Mouse (Mus musculus) CH12.LX (cell line): Measurements from ENCODE around the gene Dab1. TPM values are rescaled to one million over a fixed set of nuclear protein-coding genes. Genes with fewer than 3 reads are reported as not detected.

Experiments
- DNase-seq: peaks from one replicate; pipeline ENCODE4 v3.0.0-alpha.2; 2013; ENCODE audit errors: extremely low read depth
- H3K27ac ChIP-seq: 2 replicates; pipeline ENCODE4 v1.5.1; 2012; ENCODE audit warnings: low read depth, mild to moderate bottlenecking, control low read depth, moderate library complexity; ENCODE audit not compliant: insufficient read depth
- H3K27me3 ChIP-seq: replicated peaks from 2 replicates; pipeline ENCODE3; 2012; ENCODE audit warnings: inconsistent platforms
- H3K36me3 ChIP-seq, 2 experiments: replicated peaks in 1 of 2; 2 replicates each; pipeline versions ENCODE3 to v1.6.1; 2012; ENCODE audit warnings: inconsistent platforms in 1 of 2, low read length in 1 of 2, mild to moderate bottlenecking in 1 of 2, mixed read lengths in 1 of 2, moderate library complexity in 1 of 2; ENCODE audit not compliant: control insufficient read depth in 1 of 2, insufficient read depth in 1 of 2
- H3K4me1 ChIP-seq, 2 experiments: 2 replicates each; pipeline ENCODE4 v1.6.1; 2012; ENCODE audit warnings: inconsistent platforms in 1 of 2, moderate library complexity in 1 of 2; ENCODE audit not compliant: insufficient read depth in 2 of 2, control insufficient read depth in 1 of 2
- H3K4me2 ChIP-seq: 2 replicates; pipeline ENCODE4 v1.6.1; 2012; ENCODE audit warnings: low read depth, mild to moderate bottlenecking, control low read depth; ENCODE audit not compliant: poor library complexity, insufficient read depth, severe bottlenecking
- H3K4me3 ChIP-seq, 3 experiments: fragments of 150-350 bp in 1 of 3; sonication (generic) in 1 of 3; replicated peaks in 1 of 3; 2 replicates each; pipeline versions ENCODE3 to v1.5.1; 2011 to 2012; ENCODE audit warnings: low read depth in 2 of 3, low read length in 2 of 3, mild to moderate bottlenecking in 2 of 3, moderate library complexity in 2 of 3, control low read depth in 1 of 3, improper control_type of control experiment in 1 of 3, inconsistent platforms in 1 of 3, mixed read lengths in 1 of 3; ENCODE audit not compliant: poor library complexity in 1 of 3
- H3K79me2 ChIP-seq: replicated peaks from 2 replicates; pipeline ENCODE4 v1.6.1; 2012; ENCODE audit warnings: mild to moderate bottlenecking, moderate library complexity; ENCODE audit not compliant: control insufficient read depth, poor library complexity, insufficient read depth, severe bottlenecking; ENCODE audit errors: extremely low read depth
- H3K9ac ChIP-seq: 2 replicates; pipeline ENCODE4 v1.6.1; 2012; ENCODE audit warnings: low read depth, mild to moderate bottlenecking, control low read depth, moderate library complexity; ENCODE audit not compliant: insufficient read depth
- H3K9me3 ChIP-seq: replicated peaks from 2 replicates; pipeline ENCODE3; 2012; ENCODE audit warnings: low read length, inconsistent platforms, mixed read lengths
- BHLHE40 ChIP-seq: IDR thresholded peaks from 2 replicates; pipeline ENCODE4 v1.6.1; 2011; ENCODE audit warnings: mild to moderate bottlenecking, low read depth, low read length, improper control_type of control experiment
- CTCF ChIP-seq, 2 experiments: IDR thresholded peaks in 1 of 2; conservative IDR thresholded peaks in 1 of 2; 2 replicates each; pipeline ENCODE4 v1.5.1; 2011 to 2012; ENCODE audit warnings: low read depth in 2 of 2, low read length in 2 of 2, improper control_type of control experiment in 1 of 2, inconsistent platforms in 1 of 2, mild to moderate bottlenecking in 1 of 2, moderate library complexity in 1 of 2
- GABPA ChIP-seq: IDR thresholded peaks from 2 replicates; pipeline ENCODE4 v1.6.1; 2012; ENCODE audit warnings: low read depth, low read length, improper control_type of control experiment, inconsistent platforms; ENCODE audit not compliant: insufficient replicate concordance
- HCFC1 ChIP-seq: IDR thresholded peaks from 2 replicates; pipeline ENCODE4 v1.6.1; 2012; ENCODE audit warnings: low read depth, mild to moderate bottlenecking, inconsistent platforms, low read length, improper control_type of control experiment
- IRF4 ChIP-seq: IDR thresholded peaks from 2 replicates; pipeline ENCODE4 v1.6.1; 2014; ENCODE audit warnings: low read depth, mild to moderate bottlenecking, inconsistent platforms, low read length, improper control_type of control experiment
- JUN ChIP-seq: IDR thresholded peaks from 2 replicates; pipeline ENCODE4 v1.6.1; 2011; ENCODE audit warnings: low read depth, mild to moderate bottlenecking, low read length, improper control_type of control experiment, moderate library complexity; ENCODE audit not compliant: insufficient read depth
- MEF2A ChIP-seq: IDR thresholded peaks from 2 replicates; pipeline ENCODE4 v1.6.1; 2014; ENCODE audit warnings: low read depth, mild to moderate bottlenecking, inconsistent platforms, low read length, improper control_type of control experiment, borderline replicate concordance
- NELFE ChIP-seq: IDR thresholded peaks from 2 replicates; pipeline ENCODE4 v1.6.1; 2011; ENCODE audit warnings: low read depth, low read length, improper control_type of control experiment
- NRF1 ChIP-seq: IDR thresholded peaks from 2 replicates; pipeline ENCODE4 v1.6.1; 2014; ENCODE audit warnings: low read depth, mild to moderate bottlenecking, inconsistent platforms, low read length, improper control_type of control experiment, moderate library complexity
- POLR2A ChIP-seq: IDR thresholded peaks from 2 replicates; pipeline ENCODE4 v1.6.1; 2011; ENCODE audit warnings: low read depth, mild to moderate bottlenecking, improper control_type of control experiment, low read length
- POLR2AphosphoS2 ChIP-seq: IDR thresholded peaks from 2 replicates; pipeline ENCODE4 v1.6.1; 2011; ENCODE audit warnings: low read depth, low read length, improper control_type of control experiment
- RAD21 ChIP-seq: IDR thresholded peaks from 2 replicates; pipeline ENCODE4 v1.6.1; 2011; ENCODE audit warnings: low read depth, mild to moderate bottlenecking, low read length, improper control_type of control experiment, moderate library complexity
- RCOR1 ChIP-seq: conservative IDR thresholded peaks from 2 replicates; pipeline ENCODE4 v1.6.1; 2012; ENCODE audit warnings: low read depth, mild to moderate bottlenecking, inconsistent platforms, low read length, improper control_type of control experiment
- SIN3A ChIP-seq: IDR thresholded peaks from 2 replicates; pipeline ENCODE4 v1.6.1; 2012; ENCODE audit warnings: low read length, improper control_type of control experiment, inconsistent platforms
- SMC3 ChIP-seq: IDR thresholded peaks from 2 replicates; pipeline ENCODE4 v1.6.1; 2011; ENCODE audit warnings: low read depth, low read length, improper control_type of control experiment
- UBTF ChIP-seq: IDR thresholded peaks from 2 replicates; pipeline ENCODE4 v1.6.1; 2012; ENCODE audit warnings: low read depth, mild to moderate bottlenecking, inconsistent platforms, low read length, improper control_type of control experiment, moderate library complexity
- USF2 ChIP-seq: conservative IDR thresholded peaks from 2 replicates; pipeline ENCODE4 v1.6.1; 2011; ENCODE audit warnings: low read depth, low read length, improper control_type of control experiment
- ZKSCAN1 ChIP-seq: IDR thresholded peaks from 2 replicates; pipeline ENCODE4 v1.6.1; 2012; ENCODE audit warnings: low read depth, inconsistent platforms, low read length, improper control_type of control experiment, borderline replicate concordance
- ZMIZ1 ChIP-seq: IDR thresholded peaks from 2 replicates; pipeline ENCODE4 v1.6.1; 2012; ENCODE audit warnings: low read depth, mild to moderate bottlenecking, inconsistent platforms, low read length, improper control_type of control experiment
- dilution Hi-C: fragments of 300-500 bp; cut with MboI; formaldehyde crosslinking; loops from 2 replicates; pipeline ENCODE4 v1.14.3; 2020; ENCODE audit warnings: low sequenced_read_pairs; ENCODE audit not compliant: extremely low pct_unique_long_range_greater_than_20kb, extremely low pct_ligation_motif_present
- in situ Hi-C: fragments of 300-500 bp; cut with MboI; formaldehyde crosslinking; loops from 3 replicates; pipeline ENCODE4 v1.14.3; 2019; ENCODE audit warnings: low sequenced_read_pairs, low pct_ligation_motif_present, low pct_unique_long_range_greater_than_20kb, mixed read lengths
- polyA plus RNA-seq: library from polyadenylated mRNA; unstranded; fragments of >175 nt; gene quantifications from 2 replicates; pipeline ENCODE4 v1.2.1, GENCODE M21; 2012; ENCODE audit warnings: low read depth; ENCODE audit not compliant: insufficient read length
- total RNA-seq, 2 experiments: library from RNA; depleted of rRNA; stranded (reverse); fragments of 300-350 nt in 1 of 2; fragments of >200 nt in 1 of 2; gene quantifications; 2 replicates each; pipeline ENCODE4 v1.2.3; 2012 to 2014

The Dab1 gene
- total and polyA plus RNA-seq, 3 experiments = not detected

- no peaks in the 10 kb centered on the region for H3K79me2 ChIP-seq
- TF ChIP-seq IRF4 = no peak
- TF ChIP-seq, all 38 proteins: peak for 0
- no peak for DNase-seq
- Histone ChIP-seq H3K9ac (no peak overlapping the region), H3K9me3 (peaks cover 19% of the 10 kb centered on the region), H3K36me3 (no peaks in the 10 kb centered on the region), H3K27me3 (no peaks in the 10 kb centered on the region), H3K4me2 (no peak overlapping the region), H3K4me1 (no peaks in the 10 kb centered on the region), H3K4me3 (no peak overlapping the region), H3K27ac (no peak overlapping the region)
- in situ Hi-C loops (no loop called here), dilution Hi-C loops (no loop called here)
Observed at GRCm38 (mm10) chr4:104579946-104580544, 960.9 kb downstream of the Dab1 start.

GRCm38 (mm10) chr4:104582726-104583125 is 963.6 kb downstream of the Dab1 start:
- in situ Hi-C loops = no loop called here

GRCm38 (mm10) chr4:104587826-104588225 is 968.7 kb downstream of the Dab1 start:
- no peak overlapping the region for H3K27ac ChIP-seq
- TF ChIP-seq RAD21 (no peak), SMC3 (no peak), MEF2A (no peak)
- no peak overlapping the region for H3K4me2 ChIP-seq
- no peaks in the 10 kb centered on the region for H3K36me3 ChIP-seq
- no peak for DNase-seq
- H3K27me3 ChIP-seq = no peaks in the 10 kb centered on the region
- H3K4me3 ChIP-seq = no peak overlapping the region
- no peak overlapping the region for H3K9ac ChIP-seq
- peaks cover 31% of the 10 kb centered on the region for H3K9me3 ChIP-seq
- dilution Hi-C loops = no loop called here
- H3K4me1 ChIP-seq = no peaks in the 10 kb centered on the region
- in situ Hi-C loops = no loop called here
- no peaks in the 10 kb centered on the region for H3K79me2 ChIP-seq

More at GRCm38 (mm10) chr4:104582726-104583125, 963.6 kb downstream of the Dab1 start:
- TF ChIP-seq MEF2A (no peak), BHLHE40 (no peak), NELFE (no peak), ZKSCAN1 (no peak), RCOR1 (no peak), JUN (no peak), POLR2AphosphoS2 (no peak), UBTF (no peak), CTCF (conservative IDR thresholded peaks at IDR 0.05 in 1 of 2, IDR thresholded peaks at IDR 0.05 in 1 of 2; ENCODE audit: low read depth in 2 of 2, low read length in 2 of 2) (no peak), SMC3 (no peak), NRF1 (no peak), USF2 (no peak), POLR2A (no peak), HCFC1 (no peak), SIN3A (no peak), ZMIZ1 (no peak), GABPA (no peak)
- Histone ChIP-seq H3K27ac (no peak overlapping the region), H3K4me1 (no peaks in the 10 kb centered on the region), H3K4me2 (no peak overlapping the region), H3K27me3 (no peaks in the 10 kb centered on the region), H3K9ac (no peak overlapping the region), H3K9me3 (peaks cover 24% of the 10 kb centered on the region), H3K36me3 (no peaks in the 10 kb centered on the region), H3K4me3 (no peak overlapping the region), H3K79me2 (no peaks in the 10 kb centered on the region)
- no peak for DNase-seq
- dilution Hi-C loops = no loop called here
